Mouse (Mus musculus) embryonic facial prominence, embryonic 14.5 days (tissue): ENCODE data around the gene Plekha6. TPM values are rescaled to one million over a fixed set of nuclear protein-coding genes. Genes with fewer than 3 reads are reported as not detected.

Experiments
- ATAC-seq: fragments of 200-750 bp; cut with Nextera tagmentation; 2 replicates; pipeline ENCODE4 v1.8.0; 2017; ENCODE audit warnings: low read depth, moderate number of reproducible peaks, moderate TSS enrichment
- DNase-seq: peaks from one replicate; pipeline ENCODE4 v3.0.0-alpha.2; 2015; ENCODE audit warnings: low spot score
- H3K27ac ChIP-seq: fragments of 300-500 bp; sonication (generic); replicated peaks from 2 replicates; pipeline ENCODE4 v1.5.1; 2014; ENCODE audit warnings: low read depth, mild to moderate bottlenecking, low read length, moderate library complexity
- H3K27me3 ChIP-seq: fragments of 300-500 bp; sonication (generic); replicated peaks from 2 replicates; pipeline ENCODE4 v1.6.1; 2014; ENCODE audit warnings: low read length; ENCODE audit not compliant: control insufficient read depth, insufficient read depth
- H3K36me3 ChIP-seq: fragments of 300-500 bp; sonication (generic); 2 replicates; pipeline ENCODE4 v1.6.1; 2014; ENCODE audit warnings: low read length, mixed read lengths; ENCODE audit not compliant: control insufficient read depth, insufficient read depth
- H3K4me1 ChIP-seq: fragments of 300-500 bp; sonication (generic); 2 replicates; pipeline ENCODE4 v1.6.1; 2014; ENCODE audit warnings: antibody characterized with exemption, low read length; ENCODE audit not compliant: control insufficient read depth, insufficient read depth
- H3K4me2 ChIP-seq: fragments of 300-500 bp; sonication (generic); 2 replicates; pipeline ENCODE4 v1.6.1; 2014; ENCODE audit warnings: low read depth, mild to moderate bottlenecking, low read length, moderate library complexity, mixed read lengths
- H3K4me3 ChIP-seq: fragments of 300-500 bp; sonication (generic); 2 replicates; pipeline ENCODE4 v1.5.1; 2014; ENCODE audit warnings: low read depth, mild to moderate bottlenecking, low read length
- H3K9ac ChIP-seq: fragments of 300-500 bp; sonication (generic); 2 replicates; pipeline ENCODE4 v1.6.1; 2014; ENCODE audit warnings: low read depth, mild to moderate bottlenecking, low read length, moderate library complexity, mixed read lengths
- H3K9me3 ChIP-seq: fragments of 300-500 bp; sonication (generic); 2 replicates; pipeline ENCODE4 v1.6.1; 2016; ENCODE audit warnings: low read length; ENCODE audit not compliant: control insufficient read depth
- WGBS: fragments of 180-500 bp; shearing (Covaris S2); extraction: QIAGEN DNeasy Blood & Tissue Kit; methylation state at CpG from one replicate; pipeline ENCODE4 v1.1.7; 2014; 5-methylcytosine and 5-hydroxymethylcytosine counted together
- polyA plus RNA-seq: library from polyadenylated mRNA; unstranded; fragments of >200 nt; fragmentation: Nextera tagmentation; extraction: Ambion mirVana; gene quantifications from 2 replicates; pipeline ENCODE4 v1.2.1, GENCODE M21; 2014

The Plekha6 gene
- polyA plus RNA-seq, 1 experiment from 2014 or later, result 6.3 TPM

GRCm38 (mm10) chr1:133278539-133278938 is 114.5 kb downstream of the Plekha6 start:
- Histone ChIP-seq H3K27me3 (no peaks in the 10 kb centered on the region), H3K4me3 (no peak overlapping the region), H3K36me3 (no peaks in the 10 kb centered on the region), H3K4me2 (no peak overlapping the region), H3K9me3 (no peaks in the 10 kb centered on the region), H3K4me1 (no peaks in the 10 kb centered on the region), H3K9ac (no peak overlapping the region; the same call in 1 of the 2 replicates), H3K27ac (no peak overlapping the region)
- ATAC-seq, result no peak
- DNase-seq, result no peak
- 71% methylated on average over 6 of the region's 6 CpGs for WGBS

DNA sequence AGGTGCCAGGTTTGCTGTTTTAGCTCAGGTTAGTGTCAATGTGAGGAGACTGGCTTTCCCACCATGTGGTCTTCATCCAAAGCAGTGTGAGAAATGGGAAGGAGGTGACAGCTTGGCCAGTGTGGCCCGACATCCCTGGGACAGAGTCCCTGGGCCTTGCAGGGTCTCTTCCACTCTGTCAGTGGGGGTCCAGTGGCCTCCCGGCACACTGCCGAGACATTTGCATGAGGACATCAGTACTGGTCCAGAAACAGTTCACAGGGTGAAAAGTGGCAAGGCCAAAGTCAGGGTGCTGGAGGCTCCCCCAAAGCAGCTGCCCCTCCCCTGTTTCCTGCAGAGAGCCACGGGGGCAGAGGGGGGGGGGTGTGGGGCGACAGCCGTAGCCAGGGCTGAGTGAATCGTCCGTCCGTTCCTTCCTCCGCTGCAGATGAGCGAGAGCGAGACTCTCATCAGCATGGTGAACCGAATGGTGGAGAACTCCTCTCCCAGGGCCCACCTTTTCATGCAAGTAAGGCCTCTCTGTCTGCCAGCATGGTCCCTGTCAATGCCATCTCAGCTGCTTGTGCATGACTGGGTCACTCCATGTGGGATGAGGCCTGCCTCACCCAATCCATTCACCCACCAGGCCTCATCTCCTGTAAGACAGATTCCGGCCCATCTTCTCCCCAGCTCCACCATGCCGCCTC is 115.1 kb downstream of the Plekha6 start:
- Histone ChIP-seq H3K9me3 (no peaks in the 10 kb centered on the region), H3K27me3 (no peaks in the 10 kb centered on the region), H3K27ac (no peak overlapping the region), H3K9ac (no peak overlapping the region), H3K4me1 (no peaks in the 10 kb centered on the region), H3K4me2 (no peak overlapping the region), H3K36me3 (no peaks in the 10 kb centered on the region), H3K4me3 (no peak overlapping the region)
- ATAC-seq (no peak), DNase-seq (no peak)
- WGBS, result 81% methylated on average over 11 of the region's 15 CpGs

DNA sequence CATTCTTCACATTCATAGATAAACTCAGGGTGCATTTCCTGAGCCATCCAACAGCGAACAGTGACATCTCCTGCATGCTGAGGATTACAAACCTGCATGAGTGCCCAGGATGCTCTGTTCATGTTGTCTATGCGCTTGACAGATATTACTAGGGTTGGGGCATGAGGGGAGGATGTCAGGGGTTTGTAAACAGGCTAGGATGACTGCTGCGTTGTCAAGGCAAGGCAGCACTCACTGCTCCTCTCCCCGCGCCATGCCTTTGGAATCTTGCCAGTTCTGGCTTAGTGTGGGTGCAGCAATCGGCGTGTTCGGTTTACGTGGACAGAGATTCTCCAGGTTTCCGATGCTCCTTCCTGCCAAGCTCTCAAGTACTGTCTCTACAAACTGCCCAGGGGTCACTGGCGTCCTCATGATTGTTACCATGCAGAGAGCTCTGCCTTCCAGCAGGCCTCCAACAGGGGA is 115.7 kb downstream of the Plekha6 start:
- DNase-seq, result no peak
- 75% methylated on average over 11 of the region's 11 CpGs for WGBS

DNA sequence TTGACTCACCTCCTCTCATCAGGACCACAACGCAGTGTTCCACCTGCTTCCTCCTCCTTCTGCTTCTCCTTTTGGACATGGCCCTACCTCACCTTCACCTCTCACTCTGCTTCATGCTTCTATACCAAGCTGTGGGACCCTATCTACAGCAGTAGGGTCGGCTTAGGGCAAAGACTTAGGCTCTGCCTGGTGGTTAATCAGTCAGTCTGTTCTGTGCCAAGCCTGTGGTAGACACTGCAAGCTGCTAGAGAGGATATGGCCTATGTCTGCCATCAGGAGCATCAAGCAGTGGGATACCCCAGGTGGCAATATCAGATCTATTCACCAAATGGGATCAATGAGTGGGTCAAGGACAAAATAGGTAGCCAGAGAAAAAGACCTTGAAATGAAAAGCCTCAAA is 116.5 kb downstream of the Plekha6 start:
- no peak overlapping the region for H3K27ac ChIP-seq
- ATAC-seq, result no peak

More for the DNA sequence above, 115.7 kb downstream of the Plekha6 start:
- no peaks in the 10 kb centered on the region for H3K36me3 ChIP-seq
- no peaks in the 10 kb centered on the region for H3K4me1 ChIP-seq
- ATAC-seq, result no peak
- H3K9ac ChIP-seq, result no peak overlapping the region
- H3K27me3 ChIP-seq, result no peaks in the 10 kb centered on the region
- no peak overlapping the region for H3K4me3 ChIP-seq
- H3K4me2 ChIP-seq, result no peak overlapping the region
- no peaks in the 10 kb centered on the region for H3K9me3 ChIP-seq
- no peak overlapping the region for H3K27ac ChIP-seq

GRCm38 (mm10) chr1:133285907-133286306 is 121.9 kb downstream of the Plekha6 start:
- Histone ChIP-seq H3K27ac (no peak overlapping the region), H3K9ac (no peak overlapping the region), H3K27me3 (no peaks in the 10 kb centered on the region), H3K4me2 (no peak overlapping the region), H3K4me1 (no peaks in the 10 kb centered on the region), H3K36me3 (no peaks in the 10 kb centered on the region), H3K4me3 (no peak overlapping the region), H3K9me3 (no peaks in the 10 kb centered on the region)
- no peak for ATAC-seq
- 84% methylated on average over 6 of the region's 7 CpGs for WGBS
- no peak for DNase-seq

More for the DNA sequence above, 116.5 kb downstream of the Plekha6 start:
- Histone ChIP-seq H3K4me3 (no peak overlapping the region), H3K9me3 (no peaks in the 10 kb centered on the region), H3K27me3 (no peaks in the 10 kb centered on the region), H3K9ac (no peak overlapping the region), H3K4me1 (no peaks in the 10 kb centered on the region), H3K4me2 (no peak overlapping the region), H3K36me3 (no peaks in the 10 kb centered on the region)
- no peak for DNase-seq
- WGBS, result 89% methylated on average over 2 of the region's 2 CpGs

GRCm38 (mm10) chr1:133287051-133287450 is 123.0 kb downstream of the Plekha6 start:
- 82% methylated on average over 4 of the region's 4 CpGs for WGBS

DNA sequence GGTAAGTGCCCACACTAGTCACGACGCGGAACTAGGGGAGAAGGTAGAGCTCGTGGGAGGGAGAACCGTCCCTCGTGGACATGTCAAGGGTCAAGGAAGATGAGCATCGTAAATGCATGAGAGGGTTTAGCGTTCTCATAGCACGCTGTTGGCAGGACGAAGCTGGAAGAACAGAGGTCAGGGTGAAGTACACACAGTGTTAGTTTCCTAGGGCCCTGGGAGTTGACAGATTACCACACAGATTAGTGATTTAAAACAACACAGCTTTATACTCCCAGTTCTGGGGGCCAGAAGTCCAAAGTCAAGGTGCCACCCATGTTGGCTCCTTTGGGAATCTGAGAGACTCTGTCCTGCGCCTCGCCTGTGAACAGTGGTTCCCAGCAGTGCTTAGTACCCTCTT is 123.9 kb downstream of the Plekha6 start:
- ATAC-seq (no peak), DNase-seq (no peak)
- H3K36me3 ChIP-seq, result no peaks in the 10 kb centered on the region
- H3K4me3 ChIP-seq, result no peak overlapping the region
- no peak overlapping the region for H3K27ac ChIP-seq
- no peak overlapping the region for H3K4me2 ChIP-seq
- no peaks in the 10 kb centered on the region for H3K27me3 ChIP-seq
- WGBS, result 90% methylated on average over 12 of the region's 12 CpGs
- no peaks in the 10 kb centered on the region for H3K9me3 ChIP-seq
- no peak overlapping the region for H3K9ac ChIP-seq
- no peaks in the 10 kb centered on the region for H3K4me1 ChIP-seq

More at GRCm38 (mm10) chr1:133287051-133287450, 123.0 kb downstream of the Plekha6 start:
- no peaks in the 10 kb centered on the region for H3K9me3 ChIP-seq
- H3K4me3 ChIP-seq, result no peak overlapping the region
- H3K9ac ChIP-seq, result no peak overlapping the region
- no peaks in the 10 kb centered on the region for H3K27me3 ChIP-seq
- no peak for ATAC-seq
- H3K4me2 ChIP-seq, result no peak overlapping the region
- no peaks in the 10 kb centered on the region for H3K4me1 ChIP-seq
- H3K27ac ChIP-seq, result no peak overlapping the region
- DNase-seq, result no peak
- no peaks in the 10 kb centered on the region for H3K36me3 ChIP-seq

- Histone ChIP-seq H3K4me2 (no peak overlapping the region), H3K4me1 (peaks cover 8% of the 10 kb centered on the region; the same call in 1 of the 2 replicates), H3K27me3 (no peaks in the 10 kb centered on the region), H3K9me3 (no peaks in the 10 kb centered on the region), H3K9ac (no peak overlapping the region), H3K36me3 (no peaks in the 10 kb centered on the region), H3K27ac (no peak overlapping the region), H3K4me3 (no peak overlapping the region)
- no peak for ATAC-seq
- WGBS, result 86% methylated on average over 6 of the region's 6 CpGs
- no peak for DNase-seq
Observed at GRCm38 (mm10) chr1:133291888-133292287, 127.9 kb downstream of the Plekha6 start.

DNA sequence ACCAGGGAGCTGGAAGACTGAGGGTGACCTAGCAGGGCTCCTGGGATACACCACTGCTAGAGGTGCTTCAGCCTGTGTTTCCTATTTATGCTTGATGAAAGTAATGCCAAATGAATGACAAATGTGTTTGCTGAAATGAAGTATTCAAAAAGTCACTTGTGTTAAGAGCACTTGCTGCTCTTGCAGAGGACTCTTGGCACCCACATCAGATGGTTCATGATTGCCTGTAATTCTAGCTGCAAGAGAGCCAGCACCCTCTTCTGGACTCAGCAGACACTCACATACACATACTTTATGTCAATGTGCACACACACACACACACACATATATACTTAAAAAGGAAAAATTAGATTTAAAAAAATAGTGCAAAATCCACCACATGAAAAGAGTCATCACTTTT is 128.6 kb downstream of the Plekha6 start:
- Histone ChIP-seq H3K4me2 (no peak overlapping the region), H3K27me3 (no peaks in the 10 kb centered on the region), H3K9ac (no peak overlapping the region), H3K9me3 (no peaks in the 10 kb centered on the region), H3K4me3 (no peak overlapping the region), H3K27ac (no peak overlapping the region), H3K4me1 (peaks cover 8% of the 10 kb centered on the region; the same call in 1 of the 2 replicates), H3K36me3 (no peaks in the 10 kb centered on the region)
- ATAC-seq (no peak), DNase-seq (no peak)
